Mouse (Mus musculus): ENCODE measurements around the gene Pcca.

DNA sequence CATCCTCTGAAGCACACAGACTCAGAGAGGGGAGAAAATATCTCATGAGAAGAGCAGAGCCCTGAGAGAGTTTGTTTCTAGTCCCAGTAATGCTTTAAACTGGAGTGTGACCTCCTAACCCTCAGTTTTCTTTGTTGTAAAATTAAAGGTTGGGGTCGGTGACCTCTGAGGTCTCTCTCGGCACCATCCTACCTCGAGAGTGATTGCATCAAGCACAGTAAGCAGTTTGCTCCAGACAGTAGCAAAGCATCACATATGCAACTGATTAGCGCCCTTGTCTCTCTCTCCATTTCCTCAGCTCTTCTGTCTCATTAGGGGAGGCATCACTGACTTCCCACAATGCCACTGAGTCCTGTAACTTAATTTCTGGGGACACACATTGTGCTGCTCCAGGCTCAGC lies 302.1 kb downstream of the Pcca start:
- TF ChIP-seq CTCF (IDR thresholded peaks at IDR 0.05; ENCODE audit: low read depth, low read length): no peak
- TF ChIP-seq POLR2A (IDR thresholded peaks at IDR 0.05; ENCODE audit: insufficient read depth, low read length): no peak
- no peak for TF ChIP-seq EP300 (IDR thresholded peaks at IDR 0.05; ENCODE audit: insufficient read depth, low read depth, low read length)

Data from ES-Bruce4 (cell line).